Mouse (Mus musculus) neutrophil, adult 5-6 weeks (primary cell): Measurements from ENCODE around the gene Gm21310. TPM values are rescaled to one million over a fixed set of nuclear protein-coding genes. Genes with fewer than 3 reads are reported as not detected.
"Not testable (repeated sequence)": the region's sequence is repeated elsewhere in the genome, so short reads cannot be mapped to it uniquely, and the experiment has no call there.

Source experiments
- ATAC-seq: fragments of 151-379, 151-347 bp; 2 replicates; pipeline ENCODE4 v1.8.0; 2017; ENCODE audit warnings: mild to moderate bottlenecking, moderate TSS enrichment; ENCODE audit not compliant: insufficient number of reproducible peaks, poor library complexity, low FRiP score, severe bottlenecking; ENCODE audit errors: extremely low read depth
- total RNA-seq: library from RNA; stranded (forward); fragments of 200-1000 nt; gene quantifications from 2 replicates; pipeline ENCODE4 v1.2.3, GENCODE M21; 2017

Gm21310 gene
- not detected in 2 replicates for total RNA-seq

DNA sequence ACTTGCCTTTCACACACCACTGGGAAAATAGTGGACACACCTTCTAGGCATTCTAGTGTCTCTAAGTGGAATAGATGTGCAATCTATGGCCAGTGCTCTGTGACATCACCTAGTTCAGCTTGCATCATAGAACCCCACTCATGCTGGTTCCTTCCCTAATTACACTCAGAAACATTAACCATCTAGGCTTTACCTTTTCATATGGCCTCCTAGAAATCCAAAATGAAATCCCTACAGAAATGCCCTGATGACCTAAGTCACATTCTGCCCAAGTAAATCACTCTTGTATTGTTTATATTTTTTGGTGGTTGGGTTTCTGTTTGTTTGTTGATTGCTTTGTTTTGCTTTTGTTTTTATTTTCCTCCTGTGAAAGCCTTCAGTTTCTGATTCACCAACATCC lies at the start of gene Gm21310:
Gene Gm21310 (minus strand): TSS at position 101 of the 400 bp plus-strand sequence.
- not testable (repeated sequence) for ATAC-seq

Other genes with a start within 250 kb of the Gm21310 start
- not detected in 2 replicates for gene Gm20834, start 177.4 kb upstream of the Gm21310 start, total RNA-seq